Mouse (Mus musculus) layer of hippocampus, adult 9-10 months (tissue): ENCODE measurements at regions not wholly inside any gene's neighbourhood (a gene's known extent, or its start where the extent isn't known, plus 50 kb on each side); places are given as distances from the start of the nearest gene placed in this dataset.
"Not testable (repeated sequence)": the region's sequence is repeated elsewhere in the genome, so short reads cannot be mapped to it uniquely, and the experiment has no call there.

ENCODE experiments used
- DNase-seq: peaks from one replicate; pipeline ENCODE4 v3.0.0; 2022; ENCODE audit warnings: low spot score

DNA sequence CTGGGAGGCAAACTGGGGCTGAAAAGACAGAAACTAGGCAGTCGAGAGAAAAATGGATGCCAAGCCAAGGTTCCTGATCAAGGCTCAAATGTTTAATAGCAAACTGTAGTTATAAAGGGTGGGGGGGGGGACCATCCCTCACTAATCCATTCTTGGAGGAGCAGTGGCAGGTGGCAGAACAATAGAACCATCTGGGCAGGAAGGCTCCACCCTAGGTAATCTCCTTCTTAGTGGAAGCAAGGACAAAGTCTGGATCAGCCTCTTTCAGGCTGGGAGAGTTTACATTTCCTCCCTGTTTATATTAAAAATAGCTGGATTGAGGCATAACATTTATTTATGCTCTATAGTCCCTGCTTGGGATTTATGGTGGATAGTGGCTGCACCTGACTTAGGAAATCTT lies 180.8 kb downstream of the Cdh9 start:
- DNase-seq = no peak

DNA sequence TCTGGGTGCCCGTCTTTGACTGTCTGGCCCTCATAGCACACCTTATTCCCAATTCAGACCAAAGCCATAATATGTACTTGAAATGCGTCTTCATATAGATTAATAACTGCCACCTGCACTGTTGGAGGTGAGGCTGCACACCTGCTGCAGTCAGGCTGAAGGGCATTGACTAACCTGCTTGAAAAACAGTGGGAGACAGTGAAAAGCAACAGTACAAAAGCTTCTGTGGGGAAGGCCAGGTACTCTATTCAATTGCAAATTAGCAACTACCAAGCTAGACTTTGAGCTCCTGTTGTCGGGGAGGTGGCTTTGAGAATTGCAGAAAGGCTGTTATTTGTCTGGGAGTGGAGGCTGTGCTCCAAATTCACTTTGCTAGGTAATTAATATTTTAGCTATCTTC lies 181.4 kb downstream of the Cdh9 start:
- DNase-seq = not testable (repeated sequence)

DNA sequence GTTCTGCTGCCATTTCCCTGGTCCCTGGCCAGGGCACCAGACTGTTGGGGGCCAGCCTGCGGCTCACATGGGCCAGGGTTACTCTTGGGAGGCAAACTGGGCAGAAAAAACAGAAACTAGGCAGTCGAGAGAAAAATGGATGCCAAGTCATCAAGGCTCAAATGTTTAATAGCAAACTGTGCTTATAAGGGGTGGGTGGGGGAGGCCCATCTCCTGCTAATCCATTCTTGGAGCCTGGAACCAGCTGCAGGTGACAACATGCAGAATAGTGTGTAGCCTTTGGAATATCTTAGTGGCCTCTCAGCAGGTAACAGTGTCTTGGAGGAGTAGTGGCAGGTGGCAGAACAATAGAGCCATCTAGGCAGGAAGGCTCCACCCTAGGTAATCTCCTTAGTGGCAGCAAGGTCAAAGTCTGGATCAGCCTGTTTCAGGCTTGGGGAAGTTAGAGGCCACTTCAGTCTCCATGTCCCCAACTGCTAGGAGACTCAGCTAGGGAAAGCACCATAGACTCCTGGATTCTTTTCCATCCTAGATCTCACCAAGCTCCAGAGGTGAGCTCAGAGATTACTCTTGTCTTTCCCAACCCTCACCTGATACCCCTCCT lies 186.5 kb downstream of the Cdh9 start:
- no peak for DNase-seq

DNA sequence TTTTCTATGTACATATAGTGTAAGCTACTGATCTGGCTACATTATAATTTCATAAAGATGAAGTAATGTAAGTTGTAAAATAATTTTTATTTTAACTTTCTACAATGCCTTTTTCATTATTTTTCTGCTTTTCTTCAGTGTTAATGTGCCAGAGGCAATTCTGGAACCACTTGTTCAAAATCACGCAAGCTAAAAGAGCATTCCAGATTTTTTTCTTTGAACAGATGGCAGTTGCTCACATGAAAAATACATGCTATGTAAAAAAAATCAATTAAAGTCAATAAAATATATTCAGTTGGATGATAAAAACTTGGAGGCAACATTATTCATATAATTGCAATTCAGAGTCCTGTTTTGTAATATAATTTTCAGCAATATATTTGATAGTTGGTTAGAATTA lies 194.7 kb downstream of the Cdh9 start:
- no peak for DNase-seq

DNA sequence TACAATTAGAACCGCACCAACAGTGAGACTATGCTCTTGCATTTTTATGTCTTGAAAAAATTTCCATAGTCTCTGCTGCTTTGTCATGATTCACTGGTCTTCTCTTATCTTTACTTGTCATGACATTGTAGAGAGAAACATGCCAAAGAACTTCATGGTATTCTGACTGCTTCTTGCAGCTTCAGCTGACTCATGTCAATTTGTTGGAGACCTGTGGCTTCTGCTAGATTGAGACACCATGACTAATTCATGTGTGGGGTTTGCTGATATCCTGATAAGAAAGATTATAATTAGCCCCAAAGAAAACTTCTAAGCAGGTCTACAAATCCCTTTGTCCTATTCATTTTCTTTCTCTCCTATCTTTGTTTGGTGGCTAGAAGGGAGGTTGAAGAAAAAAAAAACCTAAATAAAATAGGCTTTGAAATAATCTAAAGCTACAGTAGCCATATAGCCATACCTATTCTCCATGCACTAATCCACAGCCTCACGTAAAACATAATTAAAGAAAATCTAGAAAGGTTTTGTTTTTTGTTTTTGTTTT lies 204.7 kb downstream of the Cdh9 start:
- no peak for DNase-seq

DNA sequence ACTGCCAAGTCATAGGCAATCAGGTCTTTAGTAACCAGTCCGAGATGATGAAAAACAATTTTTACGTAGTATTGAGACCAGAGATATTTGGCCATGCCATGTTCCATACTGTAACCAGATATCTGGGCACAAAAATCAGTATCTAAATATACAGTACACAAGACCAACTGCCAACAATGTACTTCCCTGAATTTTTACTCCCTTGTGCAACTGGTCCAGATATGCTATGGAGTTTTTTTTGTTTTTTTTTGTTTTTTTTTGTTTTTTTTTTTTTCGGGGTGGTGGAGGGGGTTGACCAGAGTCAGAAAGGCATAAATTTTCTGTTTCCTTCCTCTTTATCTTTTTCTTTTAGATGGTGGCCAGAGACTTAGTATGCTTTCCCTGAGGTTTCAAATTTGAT lies 205.9 kb downstream of the Cdh9 start:
- no peak for DNase-seq

DNA sequence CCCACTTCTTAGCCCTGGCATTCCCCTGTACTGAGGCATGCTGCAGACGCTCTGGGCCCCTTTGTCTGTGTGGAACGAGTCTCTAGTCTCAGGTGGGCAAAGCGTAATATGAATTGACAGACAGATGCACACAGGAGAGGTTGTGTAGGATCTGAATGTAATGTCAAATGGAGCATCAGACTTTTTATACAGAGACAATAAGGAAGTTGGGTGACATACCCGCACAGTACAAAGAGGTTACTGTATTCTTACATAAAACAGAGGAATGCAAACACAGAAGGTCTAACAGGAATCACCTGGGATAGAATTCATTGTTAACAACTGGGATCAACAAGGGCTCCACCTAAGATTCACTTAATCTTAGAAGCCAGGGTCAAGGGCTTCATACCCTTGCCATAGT lies 247.3 kb downstream of the Cdh9 start:
- DNase-seq = not testable (repeated sequence)

DNA sequence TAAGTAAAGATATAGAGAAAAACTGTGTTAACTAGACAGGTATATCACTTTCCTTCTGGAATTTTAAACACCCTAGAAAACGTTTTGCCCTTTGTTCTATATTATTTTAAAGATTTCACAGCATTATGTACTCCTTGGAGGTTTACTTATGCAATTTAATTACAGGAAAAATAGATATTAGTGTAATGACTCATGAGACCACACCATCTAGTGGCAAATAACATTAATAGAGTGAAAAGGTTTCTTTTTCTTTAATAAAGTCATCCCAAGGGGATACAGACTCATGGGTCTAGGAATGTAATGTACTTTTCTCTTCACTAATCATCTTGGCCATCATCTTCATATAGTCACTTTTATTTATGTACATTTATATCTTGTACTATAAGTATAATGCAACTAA lies 262.3 kb downstream of the Cdh9 start:
- no peak for DNase-seq

DNA sequence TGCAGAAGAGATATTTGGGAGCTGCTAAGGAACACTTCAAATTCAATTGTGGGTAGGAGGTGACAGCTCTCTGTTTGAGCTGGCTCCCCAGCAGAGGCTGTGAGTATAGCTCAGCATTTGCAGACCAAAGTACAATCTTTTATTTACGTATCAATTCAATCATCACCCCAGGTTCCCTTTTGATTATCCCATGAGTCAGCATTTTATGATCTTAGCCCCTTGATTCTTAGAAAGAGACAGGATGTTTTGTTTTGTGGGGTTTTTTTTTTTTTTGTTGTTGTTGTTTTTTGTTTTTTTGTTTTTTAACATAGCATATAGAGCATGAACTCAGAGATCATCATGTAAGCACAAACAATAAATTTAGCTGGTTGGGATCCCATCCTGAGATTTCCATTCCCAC lies 267.1 kb downstream of the Cdh9 start:
- DNase-seq = no peak

DNA sequence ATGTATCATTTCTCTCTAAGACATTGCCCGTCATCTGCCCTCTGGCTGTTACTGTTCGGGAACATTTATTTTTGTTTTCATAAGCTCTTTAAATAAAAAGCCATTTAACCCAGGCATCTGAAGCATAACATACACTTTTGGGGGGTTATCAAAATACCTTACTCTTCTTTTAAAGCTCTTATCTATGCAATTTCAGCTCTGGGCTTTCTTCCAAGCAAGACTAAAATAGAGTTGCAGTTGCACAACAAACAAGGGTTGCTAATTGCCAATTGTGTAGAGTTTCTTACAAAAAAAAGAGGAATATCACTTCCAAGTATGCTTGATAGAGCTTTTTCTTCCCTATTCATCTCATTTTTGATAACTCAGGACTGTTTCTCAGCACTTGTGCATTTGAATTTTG lies 277.6 kb downstream of the Cdh9 start:
- DNase-seq = peak; percentile 12

DNA sequence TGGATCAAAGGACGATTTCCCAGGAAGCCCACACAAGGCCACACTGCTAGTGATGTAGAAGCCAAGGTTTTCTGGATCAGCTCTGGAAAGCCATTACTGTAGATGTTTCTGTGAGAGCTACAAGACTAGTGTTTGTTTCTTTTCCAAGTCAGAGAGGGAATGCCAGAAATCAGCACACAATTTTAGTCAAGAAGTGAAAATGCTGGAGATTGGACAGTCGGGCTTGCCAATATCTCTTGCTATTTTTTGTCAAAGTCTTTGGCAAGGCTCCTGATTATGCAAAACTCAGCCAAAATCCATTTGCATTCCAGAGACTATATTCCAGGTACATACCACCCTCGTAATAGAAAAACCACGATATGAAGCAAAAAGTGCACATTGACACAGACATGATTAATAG lies 279.3 kb downstream of the Cdh9 start:
- peak; percentile 30 for DNase-seq

DNA sequence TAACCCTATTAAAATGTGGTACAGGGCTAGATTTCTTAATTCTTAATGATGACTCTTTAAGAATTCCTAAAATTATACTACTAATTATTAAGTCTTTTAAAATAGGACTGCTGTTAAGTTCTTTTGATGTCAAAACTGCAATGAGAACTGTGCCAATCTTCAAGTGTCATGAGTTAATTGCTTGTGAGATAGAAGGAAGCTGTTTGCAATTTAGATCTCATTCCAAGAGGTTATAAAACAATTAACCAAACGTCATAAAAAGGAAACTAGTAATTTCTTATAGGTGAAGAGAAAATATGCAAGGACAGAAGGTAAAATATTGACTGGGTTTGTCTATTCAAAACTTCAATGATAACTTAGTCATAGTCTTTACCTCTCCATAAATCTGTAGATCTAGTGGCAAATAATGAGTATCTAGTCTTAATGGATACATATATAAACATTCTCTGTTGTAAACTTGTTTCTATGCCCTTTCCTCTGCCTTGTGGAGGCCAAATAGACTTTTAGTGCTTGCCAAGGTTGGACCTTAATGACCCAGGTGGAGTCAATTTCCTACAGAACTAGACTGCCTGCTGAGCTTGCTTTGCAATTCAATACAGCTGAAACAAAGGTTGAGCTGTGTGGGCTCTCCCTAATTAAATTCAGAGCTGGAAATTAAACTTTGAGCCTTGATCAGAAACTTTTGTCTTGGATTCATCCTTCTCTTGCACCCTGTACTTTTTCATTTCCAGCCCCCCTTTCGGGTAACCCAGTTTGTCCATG lies 320.5 kb downstream of the Cdh9 start:
- no peak for DNase-seq

DNA sequence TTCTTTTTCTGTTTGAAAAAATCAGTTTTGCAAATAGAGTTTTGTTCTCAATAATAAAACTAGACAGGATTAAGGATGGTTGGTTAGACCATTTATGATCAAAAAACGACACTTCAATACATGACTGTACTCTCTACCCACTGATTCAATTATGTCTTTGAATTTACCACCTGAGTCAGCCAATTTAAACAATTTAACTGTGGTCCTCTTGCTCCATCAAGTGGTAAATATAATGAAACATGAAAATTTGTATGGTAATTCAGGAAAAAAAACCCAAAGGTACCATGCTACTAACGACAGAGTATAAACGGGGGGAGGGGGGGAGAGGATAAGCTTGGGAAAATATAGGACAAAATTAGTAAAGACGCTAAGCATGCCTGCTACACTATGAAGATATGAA lies 341.2 kb downstream of the Cdh9 start:
- DNase-seq = no peak

DNA sequence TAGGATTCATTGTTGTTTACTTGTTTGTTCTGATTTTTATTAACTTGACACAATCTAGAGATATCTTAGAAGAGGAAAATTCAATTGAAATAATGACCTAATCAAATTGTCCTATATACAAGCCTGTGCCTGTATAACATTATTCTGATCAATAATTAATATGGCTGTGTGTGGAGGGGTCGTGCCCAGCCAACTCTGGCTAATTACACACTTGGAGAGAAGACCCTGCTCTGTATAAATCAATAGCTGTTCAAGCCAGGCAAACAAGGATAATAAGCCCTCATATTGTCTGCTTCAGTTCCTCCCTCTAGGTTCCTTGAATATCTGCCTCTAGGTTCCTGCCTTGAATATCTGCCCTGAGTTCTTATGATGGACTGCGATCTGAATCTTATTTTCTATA lies 355.5 kb downstream of the Cdh9 start:
- DNase-seq = no peak

DNA sequence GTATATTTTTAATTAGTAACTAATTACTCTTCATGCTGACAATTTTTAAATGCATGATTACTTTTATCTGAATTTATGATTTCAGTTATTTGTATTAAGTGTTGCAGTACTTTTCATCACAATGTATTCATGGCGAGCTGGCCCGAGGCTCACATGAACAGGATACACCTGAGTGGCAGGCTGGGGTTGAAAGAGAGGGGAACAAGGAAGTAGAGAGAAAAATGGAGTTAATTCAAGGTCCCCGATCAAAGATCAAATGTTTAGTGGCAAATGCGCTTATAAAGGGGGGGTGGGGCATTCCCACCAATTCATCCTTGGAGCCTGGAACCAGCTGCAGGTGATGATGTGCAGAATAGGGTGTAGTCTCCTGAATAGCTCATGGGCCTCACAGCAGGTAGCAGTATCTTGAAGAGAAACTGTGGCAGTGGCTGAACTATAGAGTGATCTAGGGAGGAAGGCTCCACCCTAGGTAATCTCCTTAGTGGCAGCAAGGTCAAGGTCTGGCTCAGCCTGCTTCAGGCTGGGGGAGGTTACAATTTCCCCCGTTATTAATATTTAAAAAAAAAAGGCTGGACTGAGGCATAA lies 360.2 kb downstream of the Cdh9 start:
- DNase-seq = no peak

DNA sequence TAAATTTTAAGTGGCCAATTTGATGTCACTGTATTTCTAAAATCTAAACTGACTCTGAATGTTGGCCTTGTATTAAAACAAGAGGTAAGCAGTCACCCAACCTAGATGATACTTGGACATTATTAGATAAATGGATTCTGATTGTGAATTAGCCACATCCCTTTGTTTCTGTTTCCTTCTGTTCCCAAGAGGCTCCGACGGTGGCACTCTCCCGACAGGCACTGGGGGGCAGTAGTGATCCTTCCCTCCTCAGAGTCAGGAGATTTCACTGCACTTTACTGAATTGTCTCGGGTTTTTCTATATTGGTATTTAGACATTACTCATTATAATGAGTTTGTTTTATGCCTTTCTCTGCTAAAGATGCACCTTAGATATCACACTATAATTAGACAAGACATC lies 370.4 kb downstream of the Cdh9 start:
- DNase-seq = peak; percentile 31

DNA sequence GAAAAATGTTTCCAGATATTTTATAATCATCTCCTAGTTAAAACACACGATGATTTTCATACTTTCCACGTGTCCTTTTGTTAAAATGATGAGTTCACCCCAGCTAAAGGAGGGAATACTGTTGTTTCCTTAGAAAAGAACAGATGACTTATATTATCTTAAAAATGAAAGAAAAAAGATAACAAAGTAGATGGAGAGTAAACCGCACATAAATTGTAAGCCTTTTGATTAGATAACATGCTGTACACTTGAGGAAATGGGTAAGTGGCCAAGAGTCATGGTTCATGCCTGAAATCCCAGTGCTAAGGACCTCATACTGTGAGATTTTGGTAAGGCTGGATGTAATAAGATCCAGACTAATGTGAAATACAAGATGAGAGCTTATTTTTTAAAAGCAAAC lies 372.6 kb downstream of the Cdh9 start:
- DNase-seq = no peak

DNA sequence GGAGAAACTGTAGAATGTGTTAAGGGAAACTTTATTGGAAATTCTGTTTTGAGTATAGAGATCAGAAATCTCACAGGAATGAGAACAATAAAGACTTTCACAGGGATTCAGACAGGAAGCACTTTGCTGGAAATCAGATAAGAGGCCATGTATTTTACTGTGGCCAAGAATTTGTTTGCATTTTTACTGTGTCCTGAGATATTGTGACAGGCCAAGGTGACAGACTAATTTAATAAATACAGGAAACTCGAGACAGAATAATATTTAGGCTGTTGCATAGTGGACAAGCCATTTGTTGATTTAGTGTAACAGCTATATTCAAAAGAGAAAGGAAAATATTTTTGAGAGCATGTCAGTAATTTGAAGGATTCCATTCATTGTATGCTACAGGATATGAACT lies 407.2 kb downstream of the Cdh9 start:
- DNase-seq = no peak

DNA sequence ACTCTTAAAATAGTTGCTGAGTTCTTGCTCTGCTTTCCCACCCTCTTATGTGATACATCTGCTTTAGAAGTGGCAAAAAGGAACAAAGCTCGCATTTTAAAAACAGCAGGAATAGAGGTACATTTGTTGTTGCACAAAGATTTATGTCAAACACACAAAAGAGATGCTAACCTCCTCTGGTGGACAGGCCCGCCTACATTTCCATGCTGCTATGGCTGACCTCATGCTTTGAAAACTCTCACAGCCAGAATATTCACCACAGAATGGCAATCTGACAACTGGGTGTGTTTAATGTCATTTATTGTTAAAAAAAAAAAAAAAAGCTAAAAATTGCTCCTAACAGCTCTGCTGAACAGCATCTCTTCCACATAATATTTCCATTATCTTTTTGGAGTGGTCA lies 451.6 kb downstream of the Cdh9 start:
- DNase-seq = no peak

DNA sequence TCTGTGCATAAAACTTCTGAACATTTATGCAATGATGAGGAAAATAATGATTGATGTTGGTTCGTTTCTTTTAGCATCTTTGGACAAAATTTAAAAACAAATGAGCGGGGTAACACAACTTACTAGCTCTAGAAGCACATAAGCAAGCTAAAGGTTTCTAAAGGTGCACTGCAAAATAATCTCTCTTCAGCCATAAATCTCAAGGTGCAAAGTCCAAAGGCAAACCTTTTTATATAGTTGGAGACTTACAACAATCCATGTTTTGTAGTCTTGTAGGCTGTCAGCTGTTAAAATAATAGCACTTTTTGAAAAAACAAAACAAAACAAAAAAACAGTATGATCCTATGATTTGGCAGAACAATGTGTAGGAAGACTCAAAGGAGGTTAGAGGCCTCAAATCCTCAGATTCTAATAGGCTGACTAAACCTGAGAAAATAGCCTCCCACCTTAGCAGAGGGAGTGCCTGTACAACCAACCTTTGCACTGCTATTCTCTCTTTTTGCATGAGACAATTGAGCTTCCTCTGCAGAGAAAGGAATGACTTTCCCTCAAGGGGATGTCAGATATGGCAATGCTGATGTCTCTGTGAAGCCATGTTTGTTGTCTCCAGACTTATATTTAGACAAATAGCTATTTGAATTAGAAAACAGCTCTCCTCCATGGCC lies 452.9 kb downstream of the Cdh9 start:
- DNase-seq = no peak

DNA sequence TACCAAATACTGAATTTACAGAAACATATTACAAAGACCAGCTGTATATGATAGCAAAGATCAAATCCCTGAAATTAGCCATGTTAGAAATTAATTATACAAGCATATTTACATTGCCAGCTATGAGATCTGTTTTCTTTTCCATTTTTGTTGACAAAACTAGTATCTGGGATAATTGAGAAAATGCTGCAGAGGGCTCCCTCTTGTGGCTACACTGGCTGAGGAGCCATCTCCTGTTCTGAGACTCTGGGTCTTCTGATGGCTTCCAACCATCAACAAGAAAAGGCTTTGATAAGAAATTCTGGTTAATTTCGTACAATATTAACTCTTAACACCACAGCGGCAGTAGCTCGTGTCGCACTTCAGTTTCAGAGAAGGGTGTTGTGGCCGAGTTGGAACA lies 466.9 kb downstream of the Cdh9 start:
- DNase-seq = peak; percentile 6

DNA sequence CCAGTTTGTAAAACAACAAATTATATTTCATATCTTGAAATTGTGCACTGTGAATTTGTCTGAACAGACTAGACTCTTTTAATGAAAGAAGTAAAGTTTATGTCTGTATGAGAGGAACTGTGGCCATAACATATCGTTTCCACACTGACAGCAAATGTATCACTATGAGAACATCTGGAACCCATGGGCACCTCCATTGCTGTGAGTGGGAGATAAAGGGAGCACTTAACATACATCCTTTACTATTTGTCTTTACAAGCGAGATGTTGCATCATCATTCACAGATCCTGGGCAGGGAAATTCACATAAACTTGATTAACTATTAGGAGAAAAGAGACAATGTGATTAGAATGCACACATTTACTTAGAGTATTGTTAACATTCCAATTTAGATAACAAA lies 476.2 kb downstream of the Cdh9 start:
- no peak for DNase-seq

DNA sequence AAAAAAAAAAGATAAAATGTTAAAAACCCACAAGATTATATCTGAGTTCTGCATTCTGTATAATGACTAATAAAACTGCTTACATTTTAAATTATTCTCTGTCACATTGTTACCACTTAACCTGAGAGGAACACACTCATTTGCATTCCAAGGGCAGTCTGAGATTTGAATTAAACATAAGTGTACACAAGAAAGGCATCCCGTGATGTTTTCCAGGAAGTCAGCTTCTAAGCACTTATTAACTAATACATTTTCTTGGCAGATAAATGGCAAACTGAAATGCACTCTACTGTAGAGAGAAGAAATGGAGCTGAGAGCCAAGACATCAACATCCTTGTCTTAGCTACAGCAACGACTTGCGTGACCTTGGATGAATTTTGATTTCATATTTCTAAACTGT lies 516.5 kb downstream of the Cdh9 start:
- no peak for DNase-seq
